ENCODE assay signal across 42 mouse cellular contexts in genomic region chr17:17871697-17872096, GRCm38 (mm10). TPM values are rescaled to one million over a fixed set of nuclear protein-coding genes. Genes with fewer than 3 reads are reported as not detected.
DNase-seq lines count a peak whose midpoint lies in the region; ATAC-seq and TF ChIP-seq lines count a peak whose summit lies in the region.
"Had no signal": no experiment of that assay in that cellular context is flagged by ENCODE, and none has a peak within 500 bp of the region (broad histone marks: within the 10 kb centered on the region; RNA-seq: fewer than 3 reads in every experiment).

No protein-coding gene starts in this region.

- TF ChIP-seq POLR2A in bone marrow macrophage, adult 2 months (IDR thresholded peaks at IDR 0.05; ENCODE audit: borderline replicate concordance, low read depth, low read length) = no peak

- DNase-seq in liver, embryonic 11.5 days (ENCODE audit: low spot score) = no peak
- peak; percentile 80 for DNase-seq in 416B (ENCODE audit: low read depth)
- no peak for DNase-seq in cerebellum, adult 8-10 months
- DNase-seq in layer of hippocampus, adult 8-10 months (ENCODE audit: low spot score in 2 of 2) = no peak
- DNase-seq: adrenal gland, adult 2 months; B cell, adult 2 months; cerebellum, adult 9-10 months; cerebellum, postnatal 36 days; embryo, embryonic 11 days; gastrocnemius, adult 2 months; gastrocnemius, postnatal 36 days; kidney, adult 11 months; kidney, postnatal 14 days; right cerebral cortex, adult 18-20 months; spleen, adult 18-20 months; thymus, adult 18-20 months; thymus, postnatal 25 days had no signal

- no peaks in the 10 kb centered on the region for H3K9me3 ChIP-seq in liver, embryonic 16.5 days (replicated peaks; ENCODE audit: control insufficient read depth, low read length)
- H3K9me3 ChIP-seq in liver, embryonic 11.5 days (ENCODE audit: control insufficient read depth, low read length) = no peaks in the 10 kb centered on the region
- H3K9me3 ChIP-seq: embryonic facial prominence, embryonic 12.5 days; heart, embryonic 10.5 days; heart, embryonic 15.5 days; limb, embryonic 12.5 days; neural tube, embryonic 12.5 days had no signal

- H3K27me3 ChIP-seq in liver, embryonic 16.5 days (ENCODE audit: control insufficient read depth, insufficient read depth, low read depth, low read length) = no peaks in the 10 kb centered on the region
- H3K27me3 ChIP-seq in liver, embryonic 11.5 days (replicated peaks; ENCODE audit: control insufficient read depth, insufficient read depth, low read length) = no peaks in the 10 kb centered on the region
- H3K27me3 ChIP-seq: CH12.LX; embryonic facial prominence, embryonic 12.5 days; heart, embryonic 15.5 days; limb, embryonic 12.5 days; neural tube, embryonic 12.5 days had no signal

- no peak for TF ChIP-seq CTCF in bone marrow macrophage, adult 2 months (IDR thresholded peaks at IDR 0.05; ENCODE audit: low read depth, low read length)

- peak; percentile 51; the same call in 1 of the 2 replicates for ATAC-seq in liver, embryonic 16.5 days (ENCODE audit: low read depth)
- no peak for ATAC-seq in liver, embryonic 11.5 days (replicated peaks; ENCODE audit: low FRiP score)
- ATAC-seq: activated CD4-positive, CD25-positive, alpha-beta regulatory T cell, adult 4 months; forebrain, embryonic 16.5 days; midbrain, embryonic 16.5 days had no signal

- H3K9ac ChIP-seq in liver, embryonic 16.5 days (ENCODE audit: low read depth, low read length) = no peak overlapping the region
- H3K9ac ChIP-seq in liver, embryonic 11.5 days (ENCODE audit: low read depth, low read length) = no peak overlapping the region
- H3K9ac ChIP-seq: embryonic facial prominence, embryonic 12.5 days; heart, embryonic 15.5 days; hindbrain, embryonic 14.5 days; limb, embryonic 12.5 days; liver, embryonic 14.5 days; neural tube, embryonic 12.5 days had no signal

- H3K4me3 ChIP-seq in liver, embryonic 16.5 days (ENCODE audit: low read depth, low read length) = no peak overlapping the region
- H3K4me3 ChIP-seq in liver, embryonic 11.5 days (ENCODE audit: low read depth, low read length) = no peak overlapping the region
- H3K4me3 ChIP-seq in bone marrow macrophage, adult 2 months (ENCODE audit: insufficient read depth, low read length) = no peak overlapping the region
- no peak overlapping the region for H3K4me3 ChIP-seq in macrophage (ENCODE audit: inconsistent target)
- H3K4me3 ChIP-seq: embryonic facial prominence, embryonic 12.5 days; gastrocnemius, adult 2 months; heart, embryonic 10.5 days; heart, embryonic 15.5 days; limb, embryonic 12.5 days; midbrain, embryonic 10.5 days; myocyte; neural tube, embryonic 12.5 days had no signal

- H3K4me1 ChIP-seq in liver, embryonic 16.5 days (ENCODE audit: control insufficient read depth, low read depth, low read length) = no peaks in the 10 kb centered on the region
- H3K4me1 ChIP-seq in liver, embryonic 11.5 days (replicated peaks; ENCODE audit: control insufficient read depth, insufficient read depth, low read length) = no peaks in the 10 kb centered on the region
- H3K4me1 ChIP-seq in bone marrow macrophage, adult 2 months (ENCODE audit: control insufficient read depth, insufficient read depth, low read length) = peaks cover 51% of the 10 kb centered on the region
- H3K4me1 ChIP-seq: embryonic facial prominence, embryonic 12.5 days; heart, embryonic 10.5 days; heart, embryonic 15.5 days; limb, embryonic 12.5 days; midbrain, embryonic 10.5 days; neural tube, embryonic 12.5 days had no signal

- no peak overlapping the region for H3K27ac ChIP-seq in liver, embryonic 16.5 days (ENCODE audit: low read length)
- no peak overlapping the region for H3K27ac ChIP-seq in liver, embryonic 11.5 days (ENCODE audit: low read depth, low read length)
- H3K27ac ChIP-seq in bone marrow macrophage, adult 2 months (ENCODE audit: insufficient read depth, low read depth, low read length) = peak overlapping the region; percentile 92
- H3K27ac ChIP-seq in macrophage = peak overlapping the region; percentile 90
- H3K27ac ChIP-seq: embryonic facial prominence, embryonic 12.5 days; gastrocnemius, adult 2 months; heart, embryonic 10.5 days; heart, embryonic 15.5 days; hindbrain, embryonic 14.5 days; limb, embryonic 12.5 days; liver, embryonic 14.5 days; midbrain, embryonic 10.5 days; neural tube, embryonic 12.5 days had no signal

- H3K36me3 ChIP-seq in liver, embryonic 16.5 days (ENCODE audit: control insufficient read depth, insufficient read depth) = no peaks in the 10 kb centered on the region
- H3K36me3 ChIP-seq in liver, embryonic 11.5 days (ENCODE audit: control insufficient read depth, insufficient read depth, low read length) = no peaks in the 10 kb centered on the region
- no peaks in the 10 kb centered on the region for H3K36me3 ChIP-seq in macrophage (ENCODE audit: inconsistent target)
- H3K36me3 ChIP-seq: embryonic facial prominence, embryonic 12.5 days; heart, embryonic 10.5 days; heart, embryonic 15.5 days; midbrain, embryonic 10.5 days; neural tube, embryonic 12.5 days had no signal

- no peak overlapping the region for H3K4me2 ChIP-seq in liver, embryonic 16.5 days (ENCODE audit: low read depth, low read length)
- no peak overlapping the region for H3K4me2 ChIP-seq in liver, embryonic 11.5 days
- H3K4me2 ChIP-seq: embryonic facial prominence, embryonic 12.5 days; heart, embryonic 15.5 days; hindbrain, embryonic 14.5 days; limb, embryonic 12.5 days; neural tube, embryonic 12.5 days had no signal

- H3K79me2 ChIP-seq in macrophage (ENCODE audit: inconsistent target) = no peaks in the 10 kb centered on the region

- 24% methylated on average over 2 of the region's 2 CpGs for WGBS in liver, embryonic 16.5 days (ENCODE audit: insufficient replicate concordance)
- 70% methylated on average over 2 of the region's 2 CpGs for WGBS in liver, embryonic 11.5 days
- WGBS in macrophage (ENCODE audit: missing documents) = 0% methylated on average over 2 of the region's 2 CpGs

RNA-seq across cellular contexts. Expression of gene Fpr1, which starts 12.0 kb away (rescaled TPM):
- 6.9 and 8.5 TPM in 2 replicates for polyA plus RNA-seq in liver, embryonic 16.5 days (2015; fragmentation: Nextera tagmentation; extraction: Ambion mirVana)
- polyA plus RNA-seq in liver, embryonic 11.5 days (2014; fragmentation: Nextera tagmentation; extraction: Ambion mirVana) = 0.37 TPM in 1 of 2 replicates, not detected in the other
- 17.9 and 19.5 TPM in 2 replicates for polyA plus RNA-seq in bone marrow macrophage, adult 2 months (2012; ENCODE audit: insufficient read depth, insufficient read length, missing spikeins)
- total RNA-seq in macrophage (2018; cell fraction: chromatin; rRNA removed) = 10 to 100 TPM in 9 of 26 experiments, 1 to 10 TPM in 5, not detected in 12; 1.2 to 66.2 (median 17.9) TPM
- 100 to 1,000 TPM in 1 of 26 experiments, 10 to 100 TPM in 12, 1 to 10 TPM in 5, under 1 TPM in 8; 0.22 to 148 (median 21.1) TPM for total RNA-seq in macrophage (2018; cell fraction: cytosol; rRNA removed)
- total RNA-seq in macrophage (2018; cell fraction: nucleus; rRNA removed) = 100 to 1,000 TPM in 4 of 26 experiments, 10 to 100 TPM in 9, 1 to 10 TPM in 7, under 1 TPM in 2, not detected in 4; 0.45 to 175 (median 38.1) TPM
- polyA plus RNA-seq in macrophage (2018) = 1.2 to 2.3 TPM (median 2.2 TPM) in 3 replicates
- total RNA-seq in layer of hippocampus, adult 8-10 months (2022) = not detected
- total RNA-seq: adrenal gland, adult 2 months; CH12.LX; ES-E14; gastrocnemius, adult 2 months; gastrocnemius, postnatal 36 days; layer of hippocampus, postnatal 10 days; left cerebral cortex, adult 18-20 months; left cerebral cortex, postnatal 14 days had no signal
- polyA plus RNA-seq: adrenal gland, adult 2 months; forebrain, embryonic 16.5 days; hindbrain, embryonic 14.5 days; limb, embryonic 12.5 days; midbrain, embryonic 10.5 days; myocyte; neural tube, embryonic 12.5 days had no signal

RNA-seq across cellular contexts. Expression of gene Fpr2, which starts 15.9 kb away (rescaled TPM):
- polyA plus RNA-seq in liver, embryonic 16.5 days (2015; fragmentation: Nextera tagmentation; extraction: Ambion mirVana) = 3.8 and 5.6 TPM in 2 replicates
- polyA plus RNA-seq in liver, embryonic 11.5 days (2014; fragmentation: Nextera tagmentation; extraction: Ambion mirVana) = 0.21 TPM in 1 of 2 replicates, not detected in the other
- 54.1 and 56.6 TPM in 2 replicates for polyA plus RNA-seq in bone marrow macrophage, adult 2 months (2012; ENCODE audit: insufficient read depth, insufficient read length, missing spikeins)
- 100 to 1,000 TPM in 5 of 26 experiments, 10 to 100 TPM in 9, 1 to 10 TPM in 5, under 1 TPM in 1, not detected in 6; 0.90 to 166 (median 23.0) TPM for total RNA-seq in macrophage (2018; cell fraction: chromatin; rRNA removed)
- total RNA-seq in macrophage (2018; cell fraction: cytosol; rRNA removed) = 100 to 1,000 TPM in 1 of 26 experiments, 10 to 100 TPM in 12, 1 to 10 TPM in 7, under 1 TPM in 6; 0.42 to 112 (median 26.0) TPM
- 100 to 1,000 TPM in 9 of 26 experiments, 10 to 100 TPM in 8, 1 to 10 TPM in 8, not detected in 1; 1.5 to 475 (median 44.9) TPM for total RNA-seq in macrophage (2018; cell fraction: nucleus; rRNA removed)
- 1.1 to 6.3 TPM (median 2.6 TPM) in 3 replicates for polyA plus RNA-seq in macrophage (2018)
- not detected for total RNA-seq in layer of hippocampus, adult 8-10 months (2022)
- total RNA-seq: CH12.LX; ES-E14; gastrocnemius, adult 2 months; gastrocnemius, postnatal 36 days; heart, postnatal 25 days; left cerebral cortex, adult 18-20 months; left cerebral cortex, postnatal 14 days had no signal
- polyA plus RNA-seq: adrenal gland, adult 2 months; embryonic facial prominence, embryonic 12.5 days; forebrain, embryonic 16.5 days; heart, embryonic 10.5 days; limb, embryonic 12.5 days; midbrain, embryonic 10.5 days; myocyte; neural tube, embryonic 12.5 days had no signal

RNA-seq across cellular contexts. Expression of gene Fpr3, which starts 16.0 kb away (rescaled TPM):
- not detected in 2 replicates for polyA plus RNA-seq in liver, embryonic 16.5 days (2015; fragmentation: Nextera tagmentation; extraction: Ambion mirVana)
- not detected in 2 replicates for polyA plus RNA-seq in liver, embryonic 11.5 days (2014; fragmentation: Nextera tagmentation; extraction: Ambion mirVana)
- polyA plus RNA-seq in bone marrow macrophage, adult 2 months (2012; ENCODE audit: insufficient read depth, insufficient read length, missing spikeins) = not detected in 2 replicates
- total RNA-seq in macrophage (2018; cell fraction: chromatin; rRNA removed) = under 1 TPM in 1 of 26 experiments, not detected in 25; 0.59 TPM
- not detected for total RNA-seq in macrophage (2018; cell fraction: cytosol; rRNA removed)
- under 1 TPM in 1 of 26 experiments, not detected in 25; 0.46 TPM for total RNA-seq in macrophage (2018; cell fraction: nucleus; rRNA removed)
- not detected in 3 replicates for polyA plus RNA-seq in macrophage (2018)
- total RNA-seq in layer of hippocampus, adult 8-10 months (2022) = not detected
- total RNA-seq: adrenal gland, adult 2 months; adrenal gland, postnatal 4 days; CH12.LX; ES-E14; gastrocnemius, adult 2 months; gastrocnemius, postnatal 36 days; heart, postnatal 25 days; layer of hippocampus, postnatal 10 days; left cerebral cortex, adult 18-20 months; left cerebral cortex, postnatal 14 days had no signal
- polyA plus RNA-seq: adrenal gland, adult 2 months; embryonic facial prominence, embryonic 12.5 days; forebrain, embryonic 16.5 days; heart, embryonic 10.5 days; heart, embryonic 15.5 days; hindbrain, embryonic 14.5 days; kidney, embryonic 14.5 days; limb, embryonic 12.5 days; liver, embryonic 14.5 days; lung, embryonic 16.5 days; midbrain, embryonic 10.5 days; midbrain, embryonic 16.5 days; myocyte; neural tube, embryonic 12.5 days; stomach, embryonic 16.5 days had no signal

RNA-seq across cellular contexts. Expression of gene Has1, which starts 16.7 kb away (rescaled TPM):
- polyA plus RNA-seq in liver, embryonic 16.5 days (2015; fragmentation: Nextera tagmentation; extraction: Ambion mirVana) = 0.05 and 0.07 TPM in 2 replicates
- 0.31 and 0.58 TPM in 2 replicates for polyA plus RNA-seq in liver, embryonic 11.5 days (2014; fragmentation: Nextera tagmentation; extraction: Ambion mirVana)
- polyA plus RNA-seq in bone marrow macrophage, adult 2 months (2012; ENCODE audit: insufficient read depth, insufficient read length, missing spikeins) = not detected in 2 replicates
- not detected for total RNA-seq in macrophage (2018; cell fraction: chromatin; rRNA removed)
- total RNA-seq in macrophage (2018; cell fraction: cytosol; rRNA removed) = under 1 TPM in 1 of 26 experiments, not detected in 25; 0.07 TPM
- total RNA-seq in macrophage (2018; cell fraction: nucleus; rRNA removed) = not detected
- not detected in 3 replicates for polyA plus RNA-seq in macrophage (2018)
- total RNA-seq in layer of hippocampus, adult 8-10 months (2022) = under 1 TPM; 0.57 to 0.73 (median 0.60) TPM
- total RNA-seq: CH12.LX had no signal
- polyA plus RNA-seq: activated CD4-positive, CD25-positive, alpha-beta regulatory T cell, adult 4 months; liver, embryonic 14.5 days had no signal

RNA-seq across cellular contexts. Expression of gene Spaca6, which starts 44.7 kb away (rescaled TPM):
- 4.0 and 4.7 TPM in 2 replicates for polyA plus RNA-seq in liver, embryonic 16.5 days (2015; fragmentation: Nextera tagmentation; extraction: Ambion mirVana)
- 11.2 and 16.4 TPM in 2 replicates for polyA plus RNA-seq in liver, embryonic 11.5 days (2014; fragmentation: Nextera tagmentation; extraction: Ambion mirVana)
- 110 and 127 TPM in 2 replicates for polyA plus RNA-seq in bone marrow macrophage, adult 2 months (2012; ENCODE audit: insufficient read depth, insufficient read length, missing spikeins)
- 100 to 1,000 TPM in 7 of 26 experiments, 10 to 100 TPM in 19; 15.1 to 273 (median 57.3) TPM for total RNA-seq in macrophage (2018; cell fraction: chromatin; rRNA removed)
- 1 to 10 TPM in 23 of 26 experiments, under 1 TPM in 3; 0.82 to 7.7 (median 2.2) TPM for total RNA-seq in macrophage (2018; cell fraction: cytosol; rRNA removed)
- 100 to 1,000 TPM in 7 of 26 experiments, 10 to 100 TPM in 19; 22.2 to 176 (median 70.3) TPM for total RNA-seq in macrophage (2018; cell fraction: nucleus; rRNA removed)
- 0.64 to 1.0 TPM (median 0.86 TPM) in 3 replicates for polyA plus RNA-seq in macrophage (2018)
- 100 to 1,000 TPM in 3 of 4 experiments, 10 to 100 TPM in 1; 88.5 to 132 (median 119) TPM for total RNA-seq in layer of hippocampus, adult 8-10 months (2022)
- total RNA-seq: CH12.LX had no signal

Comparison
In these comparisons a context has a peak if more than half of its experiments do, and no peak if none do; other contexts are left out.
1. H3K27ac ChIP-seq: peak in bone marrow macrophage, adult 2 months (single experiment) and macrophage (single experiment); none in liver, embryonic 16.5 days (single experiment) and liver, embryonic 11.5 days (single experiment).